Mouse (Mus musculus) thymus, postnatal 10 days (tissue): ENCODE results near the gene Ofcc1.

Source experiments
- DNase-seq, 2 experiments: peaks; one replicate each; pipeline ENCODE4 v3.0.0; 2021; ENCODE audit warnings: low spot score in 2 of 2

Gene Ofcc1

GRCm38 (mm10) chr13:40243821-40244220 is 117.4 kb downstream of the Ofcc1 start:
- DNase-seq: no peak

DNA sequence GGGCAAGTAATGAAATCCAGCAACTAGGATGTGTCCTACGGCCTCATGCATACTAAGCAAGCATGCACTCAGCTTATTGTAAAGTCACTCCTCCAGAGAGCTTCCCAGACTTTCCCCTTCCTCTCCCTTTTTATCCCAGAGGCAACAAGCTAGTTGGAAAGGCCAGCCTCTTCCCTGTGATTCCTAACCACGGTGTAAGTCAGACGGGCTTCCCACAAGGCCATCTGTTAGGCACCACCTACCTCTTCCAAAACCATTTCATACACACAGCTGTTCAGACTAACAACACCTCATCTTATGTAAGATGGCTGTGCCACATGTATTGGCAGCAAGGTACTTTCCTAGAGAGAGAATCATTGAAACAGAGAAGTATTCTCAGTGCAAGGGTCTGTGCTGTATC is 124.9 kb downstream of the Ofcc1 start:
- no peak for DNase-seq

GRCm38 (mm10) chr13:40208314-40208713 is 152.9 kb downstream of the Ofcc1 start:
- no peak for DNase-seq

GRCm38 (mm10) chr13:40181786-40182185 is 179.5 kb downstream of the Ofcc1 start:
- no peak for DNase-seq

- no peak for DNase-seq
These were observed 189.5 kb downstream of the Ofcc1 start for GRCm38 (mm10) chr13:40171775-40172174.

GRCm38 (mm10) chr13:40167871-40168270 is 193.4 kb downstream of the Ofcc1 start:
- no peak for DNase-seq

GRCm38 (mm10) chr13:40155466-40155865 is 205.8 kb downstream of the Ofcc1 start:
- DNase-seq: no peak

GRCm38 (mm10) chr13:40139906-40140305 is 221.3 kb downstream of the Ofcc1 start:
- no peak for DNase-seq

GRCm38 (mm10) chr13:40136096-40136495 is 225.2 kb downstream of the Ofcc1 start:
- DNase-seq: no peak

DNA sequence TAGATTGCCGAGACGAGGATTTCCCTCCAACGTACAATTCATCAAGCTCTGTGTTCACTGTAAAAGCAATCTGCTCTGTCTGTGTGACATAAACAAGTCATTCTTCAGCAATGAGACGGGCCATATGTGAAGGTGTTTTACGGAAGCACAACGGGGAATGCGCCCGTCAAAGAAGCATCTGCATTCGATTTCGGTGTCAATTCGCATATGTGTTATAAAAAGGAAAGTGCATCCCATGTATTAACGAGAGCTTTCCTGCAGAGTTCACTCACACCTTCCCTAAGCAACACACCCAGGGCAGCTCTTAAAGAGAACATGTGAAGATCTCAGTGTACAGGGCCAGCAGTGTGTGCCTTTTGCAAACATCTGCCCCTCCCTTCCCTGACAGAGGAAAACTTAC is 225.6 kb downstream of the Ofcc1 start:
- DNase-seq: no peak

DNA sequence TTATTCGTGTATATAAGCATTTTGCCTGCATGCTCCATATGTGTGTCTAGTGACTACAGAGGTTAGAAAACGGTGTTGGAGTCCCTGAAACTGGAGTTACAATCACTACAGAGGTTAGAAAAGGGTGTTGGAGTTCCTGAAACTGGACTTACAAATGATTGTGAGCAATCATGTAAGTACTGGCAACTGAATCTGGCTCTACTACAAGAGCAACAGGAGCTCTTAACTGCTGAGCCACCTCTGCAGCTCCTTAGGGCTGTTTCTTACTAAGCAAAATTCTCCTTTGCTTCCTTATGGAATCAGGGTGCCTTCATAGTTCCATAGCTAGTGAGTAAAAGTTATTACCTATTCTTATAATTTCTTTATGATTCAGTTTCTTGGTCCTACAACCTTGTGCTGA is 237.4 kb downstream of the Ofcc1 start:
- DNase-seq: no peak

- DNase-seq: no peak
These were observed 248.9 kb downstream of the Ofcc1 start for GRCm38 (mm10) chr13:40112336-40112735.

- DNase-seq: no peak
These were observed 285.0 kb downstream of the Ofcc1 start for GRCm38 (mm10) chr13:40076236-40076635.

- DNase-seq: no peak
These were observed 286.3 kb downstream of the Ofcc1 start for GRCm38 (mm10) chr13:40074850-40075416.

DNA sequence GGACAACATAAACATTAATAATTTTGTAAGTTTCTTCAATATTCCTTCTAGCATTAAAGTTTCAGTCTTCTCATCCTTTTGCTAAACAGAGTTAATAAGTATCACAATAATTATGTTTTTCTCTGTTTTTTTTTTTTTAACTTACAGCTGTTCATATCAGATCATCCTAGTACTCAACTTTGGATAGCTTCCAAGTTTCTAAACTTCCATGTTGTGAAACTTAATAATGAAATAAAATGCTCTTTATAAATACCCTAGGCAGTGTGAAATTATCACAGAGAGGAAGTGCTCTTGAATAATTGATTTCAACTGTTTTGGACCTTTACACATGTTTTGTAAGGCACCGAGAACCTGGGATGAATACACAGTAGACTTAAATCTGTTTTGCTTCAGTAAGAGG is 291.2 kb downstream of the Ofcc1 start:
- DNase-seq: no peak

- DNase-seq: no peak
These were observed 300.0 kb downstream of the Ofcc1 start for GRCm38 (mm10) chr13:40061281-40061680.

DNA sequence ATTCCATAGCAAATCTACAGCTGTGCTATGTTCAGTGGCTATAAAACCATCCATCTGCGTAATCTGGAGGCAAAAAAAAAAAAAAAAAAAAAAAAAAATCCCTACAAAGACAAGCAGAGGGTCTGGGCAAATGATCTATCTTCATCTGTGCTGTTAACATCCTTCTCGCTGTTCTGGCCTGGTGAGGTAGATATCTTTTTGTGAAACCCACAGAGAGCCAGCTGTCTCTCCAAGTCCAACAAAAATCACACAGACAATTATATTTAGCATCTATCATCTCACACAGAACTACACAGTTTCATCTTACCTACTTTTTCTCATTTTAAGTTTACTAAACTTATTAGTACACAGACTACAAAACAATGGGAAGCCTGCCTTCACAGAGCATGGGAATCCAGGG is 323.4 kb downstream of the Ofcc1 start:
- DNase-seq: no peak

DNA sequence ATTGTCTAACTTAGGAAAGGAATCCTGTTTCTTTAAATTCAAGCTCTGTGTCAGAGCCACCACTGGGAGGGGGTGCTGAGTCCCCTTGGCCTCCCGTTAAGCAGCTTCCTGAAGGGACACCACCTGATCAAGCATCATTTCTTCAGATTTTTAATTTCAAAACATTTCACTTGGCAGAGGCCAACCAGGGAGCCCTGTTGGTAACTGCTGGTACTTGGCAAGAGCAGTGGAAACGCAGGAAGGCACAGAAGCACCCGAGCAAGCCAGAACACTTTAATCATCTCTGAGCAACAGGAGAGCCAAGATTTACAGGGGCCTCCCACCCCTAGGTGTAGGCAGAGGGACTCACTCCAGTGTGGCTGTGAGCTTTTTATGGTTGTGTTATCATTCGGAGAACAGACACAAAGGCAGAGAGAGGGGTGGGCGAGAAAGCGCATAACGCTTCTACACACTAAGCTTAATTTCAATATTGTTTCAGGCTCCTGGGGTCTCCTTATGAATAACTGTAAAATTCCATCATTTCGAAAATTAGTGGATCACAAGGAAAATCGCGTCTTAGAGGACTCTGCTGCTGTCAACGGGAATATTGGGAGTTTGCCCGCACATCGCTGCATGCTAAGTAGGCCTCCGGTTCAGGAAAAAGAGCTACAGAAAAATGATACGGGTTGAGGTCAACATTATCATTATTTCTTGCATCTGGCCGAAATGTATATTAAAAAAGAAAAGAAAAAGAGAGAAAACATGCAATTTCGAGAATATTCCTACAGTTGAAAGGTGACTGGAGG is 324.1 kb downstream of the Ofcc1 start:
- no peak for DNase-seq

DNA sequence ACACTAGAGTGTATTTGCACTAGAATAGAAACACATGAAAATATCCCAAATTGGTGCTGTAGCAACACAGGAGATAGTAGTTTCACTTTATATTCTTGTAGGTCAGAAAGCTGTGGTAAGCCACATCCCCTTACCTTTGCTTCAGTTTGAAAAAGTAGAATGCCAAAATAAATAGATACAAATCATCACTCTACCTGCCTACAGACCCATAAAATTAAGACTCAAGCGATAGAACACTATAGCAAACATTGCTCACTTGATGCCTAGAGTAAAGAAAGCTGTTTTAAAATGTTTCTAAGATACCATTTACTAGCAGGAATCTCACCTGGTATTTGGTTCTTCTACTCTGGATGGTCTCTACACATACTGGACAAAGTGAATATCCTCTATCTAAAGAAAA is 331.8 kb downstream of the Ofcc1 start:
- DNase-seq: no peak

- no peak for DNase-seq
These were observed 332.4 kb downstream of the Ofcc1 start for GRCm38 (mm10) chr13:40028827-40029226.

DNA sequence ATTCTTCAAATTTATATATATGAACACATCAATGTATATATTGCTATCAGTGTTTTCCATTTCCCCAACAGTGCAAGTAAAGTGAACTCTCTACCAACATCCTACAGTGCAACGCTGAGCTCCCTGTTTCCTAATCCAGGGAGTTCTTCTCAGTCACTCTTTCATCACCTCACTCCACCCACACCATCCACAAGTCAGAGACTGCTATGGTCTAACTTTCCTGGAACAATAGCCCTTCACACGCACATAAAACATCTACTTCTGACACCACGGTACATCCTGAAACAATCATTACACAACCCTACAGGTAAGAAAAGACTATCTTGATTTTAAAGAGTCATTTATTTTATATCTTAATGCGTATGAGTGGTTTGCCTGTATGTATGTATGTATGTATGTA is 335.4 kb downstream of the Ofcc1 start:
- no peak for DNase-seq

DNA sequence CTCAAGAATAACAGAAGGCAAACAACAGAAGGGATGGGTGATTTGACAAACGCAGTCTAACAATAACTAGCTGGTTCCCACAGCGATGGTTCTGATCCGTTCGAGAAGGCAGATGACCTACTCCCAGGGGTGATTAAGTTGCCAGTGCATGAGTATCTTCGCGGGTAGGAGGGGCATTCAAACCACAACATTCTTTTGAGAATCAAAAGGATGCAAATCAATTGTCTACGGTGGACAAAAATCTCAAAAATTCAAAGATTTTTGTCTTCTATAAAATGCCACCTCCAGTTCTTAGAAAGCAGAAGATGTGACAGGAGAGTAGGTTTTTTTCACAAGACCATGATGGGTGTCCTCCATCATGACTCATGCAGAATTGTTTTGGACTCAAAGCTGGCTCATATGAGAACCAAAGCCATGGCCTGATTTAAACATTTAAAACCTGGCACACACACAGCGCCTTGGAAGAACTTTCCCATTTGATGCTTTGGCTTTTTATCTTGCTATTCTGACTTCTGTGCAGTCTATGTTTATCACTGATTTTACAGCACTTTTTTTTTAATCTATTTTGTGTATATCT is 338.0 kb downstream of the Ofcc1 start:
- DNase-seq: no peak

GRCm38 (mm10) chr13:40022609-40023008 is 338.6 kb downstream of the Ofcc1 start:
- DNase-seq: no peak
